Mouse (Mus musculus): ENCODE results near the gene Kntc1. TPM values are rescaled to one million over a fixed set of nuclear protein-coding genes. Genes with fewer than 3 reads are reported as not detected.

The Kntc1 gene
- polyA plus RNA-seq, 1 experiment from 2014 or later: 16.4 TPM

DNA sequence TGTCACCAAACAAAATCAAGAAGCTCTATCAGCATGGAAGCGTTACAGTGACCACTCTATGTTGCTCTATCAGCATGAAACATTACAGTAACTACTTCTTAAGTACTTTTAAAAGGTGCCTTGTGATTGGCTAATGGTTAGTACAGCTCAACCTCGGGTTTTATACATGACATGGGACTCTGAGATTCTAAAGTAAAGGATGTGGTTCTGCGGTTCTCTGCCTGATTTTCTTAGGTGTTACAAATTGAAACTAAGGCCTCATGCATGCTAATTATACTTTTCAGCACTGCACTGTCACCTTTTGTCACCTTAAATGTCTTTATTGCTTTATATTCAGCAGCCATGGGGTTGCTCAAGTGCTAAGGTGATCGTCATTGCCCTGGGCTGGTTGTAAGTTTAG is 32.3 kb downstream of the Kntc1 start:
- H3K4me3 ChIP-seq (ENCODE audit: low read length): no peak overlapping the region
- 92% methylated on average over 4 of the region's 4 CpGs for WGBS
- H3K4me2 ChIP-seq (ENCODE audit: low read depth, low read length): no peak overlapping the region

DNA sequence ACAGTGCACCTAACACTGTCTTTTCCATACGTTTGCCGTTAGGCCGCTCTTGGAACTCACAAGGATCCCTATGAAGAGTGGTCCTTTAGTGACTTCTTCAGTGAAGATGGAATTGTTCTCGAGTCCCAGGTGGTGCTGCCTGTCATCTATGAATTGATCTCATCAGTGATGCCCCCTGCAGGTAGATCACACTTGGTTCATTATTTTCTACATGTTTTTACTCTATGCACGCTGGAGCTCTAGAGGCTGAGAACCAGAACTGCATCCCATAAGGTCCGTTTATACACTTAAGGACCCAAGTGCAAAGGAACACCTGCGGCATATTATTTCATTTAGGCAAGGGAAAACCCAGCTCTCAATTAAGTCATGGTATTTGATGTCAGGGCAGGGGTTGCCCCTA is 39.5 kb downstream of the Kntc1 start:
- Histone ChIP-seq H3K36me3 (ENCODE audit: control insufficient read depth, insufficient read depth) (peaks cover 51% of the 10 kb centered on the region; the same call in 1 of the 2 replicates), H3K4me2 (ENCODE audit: low read depth, low read length) (no peak overlapping the region), H3K27ac (ENCODE audit: low read length) (no peak overlapping the region), H3K27me3 (ENCODE audit: control insufficient read depth, insufficient read depth, low read length) (no peaks in the 10 kb centered on the region), H3K9ac (ENCODE audit: low read length) (no peak overlapping the region), H3K4me1 (ENCODE audit: control insufficient read depth, insufficient read depth, low read length) (no peaks in the 10 kb centered on the region), H3K4me3 (ENCODE audit: low read length) (no peak overlapping the region), H3K9me3 (replicated peaks; ENCODE audit: control insufficient read depth, low read length) (no peaks in the 10 kb centered on the region)
- 90% methylated on average over 7 of the region's 7 CpGs for WGBS
- ATAC-seq (replicated peaks; ENCODE audit: extremely low read depth, insufficient read depth, low FRiP score): no peak

More for the DNA sequence above, 32.3 kb downstream of the Kntc1 start:
- Histone ChIP-seq H3K27ac (ENCODE audit: low read length) (no peak overlapping the region), H3K4me1 (ENCODE audit: control insufficient read depth, insufficient read depth, low read length) (no peaks in the 10 kb centered on the region), H3K9me3 (replicated peaks; ENCODE audit: control insufficient read depth, low read length) (no peaks in the 10 kb centered on the region), H3K36me3 (ENCODE audit: control insufficient read depth, insufficient read depth) (peaks cover 21% of the 10 kb centered on the region; the same call in 1 of the 2 replicates), H3K27me3 (ENCODE audit: control insufficient read depth, insufficient read depth, low read length) (no peaks in the 10 kb centered on the region), H3K9ac (ENCODE audit: low read length) (no peak overlapping the region)
- ATAC-seq (replicated peaks; ENCODE audit: extremely low read depth, insufficient read depth, low FRiP score): no peak

DNA sequence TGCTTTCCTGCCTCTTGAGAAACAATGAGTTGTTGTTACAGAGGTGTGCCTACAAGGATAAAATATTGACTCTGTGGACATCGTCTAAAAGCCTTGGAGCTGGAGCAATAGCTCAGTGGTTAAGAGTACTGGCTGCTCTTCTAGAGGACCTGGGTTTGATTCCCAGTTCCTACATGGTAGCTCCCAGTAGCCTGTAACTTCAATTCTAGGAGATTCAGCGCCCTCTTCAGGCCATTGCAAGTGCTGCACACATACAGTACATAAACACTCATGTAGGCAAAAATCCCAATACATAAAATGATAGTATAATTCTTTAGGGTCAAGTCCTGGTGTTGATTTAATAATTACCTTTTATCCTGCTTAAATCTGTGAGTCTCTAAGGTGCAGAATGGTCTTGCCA is 43.6 kb downstream of the Kntc1 start:
- Histone ChIP-seq H3K27me3 (ENCODE audit: control insufficient read depth, insufficient read depth, low read length) (no peaks in the 10 kb centered on the region), H3K4me3 (ENCODE audit: low read length) (no peak overlapping the region), H3K27ac (ENCODE audit: low read length) (no peak overlapping the region), H3K9me3 (replicated peaks; ENCODE audit: control insufficient read depth, low read length) (no peaks in the 10 kb centered on the region), H3K9ac (ENCODE audit: low read length) (no peak overlapping the region), H3K4me1 (ENCODE audit: control insufficient read depth, insufficient read depth, low read length) (no peaks in the 10 kb centered on the region), H3K4me2 (ENCODE audit: low read depth, low read length) (no peak overlapping the region), H3K36me3 (ENCODE audit: control insufficient read depth, insufficient read depth) (peaks cover 45% of the 10 kb centered on the region)
- WGBS: 92% methylated on average over 2 of the region's 2 CpGs
- ATAC-seq (replicated peaks; ENCODE audit: extremely low read depth, insufficient read depth, low FRiP score): no peak

DNA sequence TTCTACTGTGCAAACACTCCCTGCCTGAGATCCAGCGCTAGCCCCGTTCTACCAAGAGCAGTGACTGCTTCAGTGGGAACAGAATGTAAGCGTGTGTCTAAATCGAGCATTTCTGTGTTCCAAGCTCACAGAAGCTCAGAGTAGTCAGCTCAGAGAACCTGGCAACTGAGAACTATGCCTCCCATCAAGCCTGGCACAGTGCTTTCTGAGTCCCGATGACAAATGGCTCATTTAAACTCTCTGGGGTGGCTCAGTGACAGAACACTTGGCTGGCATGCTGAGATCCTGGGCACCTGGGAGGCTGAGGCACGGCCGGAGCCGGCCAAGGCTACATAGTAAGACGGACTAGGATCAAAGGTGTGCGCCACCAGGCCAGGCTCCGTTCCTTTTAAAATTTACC is 56.8 kb downstream of the Kntc1 start:
- no peak overlapping the region for H3K4me3 ChIP-seq (ENCODE audit: low read length)
- no peak overlapping the region for H3K9ac ChIP-seq (ENCODE audit: low read length)
- peaks cover 22% of the 10 kb centered on the region for H3K36me3 ChIP-seq (ENCODE audit: control insufficient read depth, insufficient read depth)
- no peak overlapping the region for H3K27ac ChIP-seq (ENCODE audit: low read length)
- no peaks in the 10 kb centered on the region for H3K9me3 ChIP-seq (replicated peaks; ENCODE audit: control insufficient read depth, low read length)
- no peak overlapping the region for H3K4me2 ChIP-seq (ENCODE audit: low read depth, low read length)
- no peaks in the 10 kb centered on the region for H3K27me3 ChIP-seq (ENCODE audit: control insufficient read depth, insufficient read depth, low read length)
- 90% methylated on average over 11 of the region's 11 CpGs for WGBS
- ATAC-seq (replicated peaks; ENCODE audit: extremely low read depth, insufficient read depth, low FRiP score): no peak
- no peaks in the 10 kb centered on the region for H3K4me1 ChIP-seq (ENCODE audit: control insufficient read depth, insufficient read depth, low read length)

DNA sequence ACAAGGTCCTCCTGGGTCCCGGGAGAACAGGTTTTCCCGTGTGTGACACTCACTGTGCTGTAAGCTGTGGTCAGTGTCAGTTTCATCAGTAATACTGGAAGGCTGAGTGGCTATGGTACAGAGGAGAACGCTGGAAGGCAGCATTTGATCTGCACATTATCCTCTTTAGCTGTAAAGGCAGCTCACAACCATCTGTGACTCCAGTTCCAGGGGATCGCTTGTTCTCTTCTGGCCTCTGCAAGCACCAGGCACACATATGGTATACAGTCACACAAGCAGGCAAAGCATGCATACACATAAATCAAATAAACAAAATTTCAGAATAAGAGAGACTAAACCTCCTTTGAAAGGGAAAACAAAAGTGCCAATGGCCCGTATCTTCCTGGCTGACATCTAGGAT is 59.0 kb downstream of the Kntc1 start:
- H3K27me3 ChIP-seq (ENCODE audit: control insufficient read depth, insufficient read depth, low read length): no peaks in the 10 kb centered on the region
- peaks cover 11% of the 10 kb centered on the region for H3K36me3 ChIP-seq (ENCODE audit: control insufficient read depth, insufficient read depth)
- H3K9ac ChIP-seq (ENCODE audit: low read length): no peak overlapping the region
- no peak overlapping the region for H3K27ac ChIP-seq (ENCODE audit: low read length)
- no peaks in the 10 kb centered on the region for H3K9me3 ChIP-seq (replicated peaks; ENCODE audit: control insufficient read depth, low read length)
- 86% methylated on average over 5 of the region's 5 CpGs for WGBS
- no peaks in the 10 kb centered on the region for H3K4me1 ChIP-seq (ENCODE audit: control insufficient read depth, insufficient read depth, low read length)
- H3K4me3 ChIP-seq (ENCODE audit: low read length): no peak overlapping the region
- H3K4me2 ChIP-seq (ENCODE audit: low read depth, low read length): no peak overlapping the region
- ATAC-seq (replicated peaks; ENCODE audit: extremely low read depth, insufficient read depth, low FRiP score): no peak

DNA sequence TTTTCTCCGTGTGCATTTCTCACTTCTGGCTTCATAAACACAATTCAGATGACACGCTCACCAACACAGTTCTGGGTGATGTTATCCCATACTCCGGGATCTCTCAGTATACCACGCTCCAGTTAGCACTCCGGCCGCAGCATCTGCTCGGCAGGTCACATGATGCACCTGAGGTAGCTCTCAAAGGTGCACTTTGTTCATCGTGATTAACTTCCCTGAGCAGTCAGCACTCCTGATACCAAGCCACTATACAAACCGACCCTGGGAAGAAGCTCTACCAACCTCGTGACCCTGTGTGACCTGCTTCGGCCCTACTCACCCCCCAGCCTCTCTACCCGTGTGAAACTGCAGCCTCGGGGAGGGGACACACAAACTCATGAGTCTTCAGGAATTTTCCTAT is 59.6 kb downstream of the Kntc1 start:
- Histone ChIP-seq H3K9ac (ENCODE audit: low read length) (no peak overlapping the region), H3K27me3 (ENCODE audit: control insufficient read depth, insufficient read depth, low read length) (no peaks in the 10 kb centered on the region), H3K4me3 (ENCODE audit: low read length) (no peak overlapping the region), H3K36me3 (ENCODE audit: control insufficient read depth, insufficient read depth) (peaks cover 9% of the 10 kb centered on the region), H3K4me2 (ENCODE audit: low read depth, low read length) (no peak overlapping the region), H3K4me1 (ENCODE audit: control insufficient read depth, insufficient read depth, low read length) (no peaks in the 10 kb centered on the region), H3K27ac (ENCODE audit: low read length) (no peak overlapping the region), H3K9me3 (replicated peaks; ENCODE audit: control insufficient read depth, low read length) (no peaks in the 10 kb centered on the region)
- no peak for ATAC-seq (replicated peaks; ENCODE audit: extremely low read depth, insufficient read depth, low FRiP score)
- 88% methylated on average over 13 of the region's 13 CpGs for WGBS

DNA sequence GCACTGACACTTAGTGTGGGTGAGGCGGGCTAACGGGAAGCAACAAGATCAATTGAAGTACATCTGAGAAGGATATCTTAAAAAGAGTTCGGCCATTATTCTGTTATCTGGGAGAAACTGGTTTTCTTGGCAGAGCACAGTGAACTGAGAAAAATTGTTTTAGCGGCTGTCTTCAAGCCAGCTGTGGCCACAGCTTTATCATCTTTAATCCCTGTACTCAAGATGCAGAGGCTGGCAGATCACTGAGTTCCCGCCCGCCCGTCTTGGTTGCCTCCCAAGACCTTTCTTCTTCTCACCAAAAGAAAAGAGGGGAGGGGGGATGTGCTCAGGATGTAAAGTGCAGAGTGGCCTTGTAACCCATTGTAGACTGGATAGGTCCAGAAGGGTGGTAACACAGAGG is 67.4 kb downstream of the Kntc1 start:
- Histone ChIP-seq H3K4me3 (ENCODE audit: low read length) (no peak overlapping the region), H3K4me1 (ENCODE audit: control insufficient read depth, insufficient read depth, low read length) (no peaks in the 10 kb centered on the region), H3K4me2 (ENCODE audit: low read depth, low read length) (no peak overlapping the region), H3K36me3 (ENCODE audit: control insufficient read depth, insufficient read depth) (peaks cover 9% of the 10 kb centered on the region), H3K9me3 (replicated peaks; ENCODE audit: control insufficient read depth, low read length) (no peaks in the 10 kb centered on the region), H3K27me3 (ENCODE audit: control insufficient read depth, insufficient read depth, low read length) (no peaks in the 10 kb centered on the region), H3K27ac (ENCODE audit: low read length) (no peak overlapping the region), H3K9ac (ENCODE audit: low read length) (no peak overlapping the region)
- WGBS: 84% methylated on average over 7 of the region's 7 CpGs
- no peak for ATAC-seq (replicated peaks; ENCODE audit: extremely low read depth, insufficient read depth, low FRiP score)

DNA sequence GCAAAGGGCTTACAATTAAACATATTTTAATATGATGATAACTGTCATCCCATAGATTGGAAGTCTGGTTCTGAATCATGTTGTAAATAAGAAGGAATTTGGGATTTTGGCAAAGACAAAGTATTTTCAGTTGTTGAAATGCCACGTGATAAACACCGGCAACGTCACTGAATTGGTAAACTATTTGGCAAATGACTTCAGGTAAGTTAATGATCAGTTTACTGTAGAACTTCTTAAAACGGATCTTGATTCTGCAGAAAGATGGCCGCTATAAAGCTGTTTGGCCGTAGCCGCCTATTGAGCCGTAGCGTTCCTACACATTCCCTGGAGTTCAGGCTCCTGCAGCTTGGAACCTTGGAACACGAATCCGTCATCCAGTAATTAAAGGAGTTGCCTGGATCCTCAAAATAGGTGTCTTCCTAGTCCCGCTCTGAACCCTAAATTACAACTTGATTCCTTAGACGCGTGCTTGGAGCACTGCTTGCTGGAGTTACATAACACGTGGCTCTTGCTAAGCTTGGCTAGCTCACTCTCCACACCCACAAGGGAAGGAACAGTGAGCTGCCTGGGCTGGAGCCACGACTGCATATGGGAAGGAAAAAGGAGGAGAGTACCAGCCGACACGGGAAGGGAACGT is 69.5 kb downstream of the Kntc1 start:
- Histone ChIP-seq H3K36me3 (ENCODE audit: control insufficient read depth, insufficient read depth) (peaks cover 7% of the 10 kb centered on the region; the same call in 1 of the 2 replicates), H3K27me3 (ENCODE audit: control insufficient read depth, insufficient read depth, low read length) (no peaks in the 10 kb centered on the region), H3K4me1 (ENCODE audit: control insufficient read depth, insufficient read depth, low read length) (no peaks in the 10 kb centered on the region), H3K27ac (ENCODE audit: low read length) (no peak overlapping the region), H3K4me2 (ENCODE audit: low read depth, low read length) (no peak overlapping the region), H3K9me3 (replicated peaks; ENCODE audit: control insufficient read depth, low read length) (no peaks in the 10 kb centered on the region), H3K9ac (ENCODE audit: low read length) (no peak overlapping the region), H3K4me3 (ENCODE audit: low read length) (no peak overlapping the region)
- ATAC-seq (replicated peaks; ENCODE audit: extremely low read depth, insufficient read depth, low FRiP score): no peak
- 92% methylated on average over 19 of the region's 19 CpGs for WGBS

DNA sequence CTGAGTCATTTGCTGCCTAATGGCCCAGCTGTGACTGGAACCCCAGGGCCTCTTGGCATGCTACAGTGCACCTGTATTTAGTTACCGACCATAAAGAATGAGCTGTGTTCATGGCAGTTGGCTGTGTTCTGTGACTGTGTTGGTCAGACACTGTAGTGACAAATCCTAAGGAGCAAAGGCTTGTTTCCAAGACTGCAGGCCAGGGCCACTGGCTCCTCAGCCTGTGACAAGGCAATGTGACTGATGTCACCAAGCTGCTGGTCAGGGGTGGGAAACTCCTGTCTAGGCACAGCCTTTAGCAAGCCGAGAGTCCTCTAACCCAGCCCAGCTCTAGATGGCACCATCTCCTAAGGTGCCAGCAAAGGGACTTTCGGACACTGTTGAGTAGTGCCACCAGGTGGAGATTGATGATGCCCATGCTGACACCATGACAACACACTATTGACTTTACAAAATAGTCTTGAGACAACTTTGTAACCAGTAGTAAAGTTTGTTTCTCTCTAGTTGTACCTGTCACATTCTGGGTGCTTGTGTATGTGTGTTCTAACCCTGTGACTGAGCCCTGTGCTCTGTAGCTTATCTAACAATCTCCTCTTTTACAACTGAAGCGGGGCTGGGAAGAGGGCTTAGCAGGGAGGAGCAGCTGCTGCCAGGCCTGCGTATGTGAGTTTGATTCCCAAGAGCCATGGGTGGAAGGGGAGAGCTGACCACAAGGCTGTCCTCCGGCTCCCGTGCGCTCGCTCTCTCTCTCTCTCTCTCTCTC is 71.2 kb downstream of the Kntc1 start:
- no peak overlapping the region for H3K4me3 ChIP-seq (ENCODE audit: low read length)
- no peaks in the 10 kb centered on the region for H3K27me3 ChIP-seq (ENCODE audit: control insufficient read depth, insufficient read depth, low read length)
- WGBS: 78% methylated on average over 9 of the region's 9 CpGs
- H3K9me3 ChIP-seq (replicated peaks; ENCODE audit: control insufficient read depth, low read length): no peaks in the 10 kb centered on the region
- H3K4me1 ChIP-seq (ENCODE audit: control insufficient read depth, insufficient read depth, low read length): no peaks in the 10 kb centered on the region
- ATAC-seq (replicated peaks; ENCODE audit: extremely low read depth, insufficient read depth, low FRiP score): no peak
- peaks cover 7% of the 10 kb centered on the region; the same call in 1 of the 2 replicates for H3K36me3 ChIP-seq (ENCODE audit: control insufficient read depth, insufficient read depth)
- no peak overlapping the region for H3K4me2 ChIP-seq (ENCODE audit: low read depth, low read length)
- no peak overlapping the region for H3K27ac ChIP-seq (ENCODE audit: low read length)
- H3K9ac ChIP-seq (ENCODE audit: low read length): no peak overlapping the region
